Mouse (Mus musculus) small intestine, adult 2 months (tissue): ENCODE measurements around the gene Hist2h3c2.

ENCODE experiments used
- CTCF ChIP-seq: fragments of 200-500 bp; IDR thresholded peaks from 2 replicates; pipeline ENCODE4 v1.5.1; 2012; ENCODE audit warnings: low read depth, mild to moderate bottlenecking, control low read depth, inconsistent platforms, low read length, moderate library complexity, mixed read lengths; ENCODE audit not compliant: insufficient replicate concordance, insufficient read length; ENCODE audit errors: extremely low read depth
- POLR2A ChIP-seq: fragments of 200-500 bp; IDR thresholded peaks from 2 replicates; pipeline ENCODE4 v1.6.1; 2012; ENCODE audit warnings: low read depth, mild to moderate bottlenecking, control low read depth, inconsistent platforms, low read length, moderate library complexity

DNA sequence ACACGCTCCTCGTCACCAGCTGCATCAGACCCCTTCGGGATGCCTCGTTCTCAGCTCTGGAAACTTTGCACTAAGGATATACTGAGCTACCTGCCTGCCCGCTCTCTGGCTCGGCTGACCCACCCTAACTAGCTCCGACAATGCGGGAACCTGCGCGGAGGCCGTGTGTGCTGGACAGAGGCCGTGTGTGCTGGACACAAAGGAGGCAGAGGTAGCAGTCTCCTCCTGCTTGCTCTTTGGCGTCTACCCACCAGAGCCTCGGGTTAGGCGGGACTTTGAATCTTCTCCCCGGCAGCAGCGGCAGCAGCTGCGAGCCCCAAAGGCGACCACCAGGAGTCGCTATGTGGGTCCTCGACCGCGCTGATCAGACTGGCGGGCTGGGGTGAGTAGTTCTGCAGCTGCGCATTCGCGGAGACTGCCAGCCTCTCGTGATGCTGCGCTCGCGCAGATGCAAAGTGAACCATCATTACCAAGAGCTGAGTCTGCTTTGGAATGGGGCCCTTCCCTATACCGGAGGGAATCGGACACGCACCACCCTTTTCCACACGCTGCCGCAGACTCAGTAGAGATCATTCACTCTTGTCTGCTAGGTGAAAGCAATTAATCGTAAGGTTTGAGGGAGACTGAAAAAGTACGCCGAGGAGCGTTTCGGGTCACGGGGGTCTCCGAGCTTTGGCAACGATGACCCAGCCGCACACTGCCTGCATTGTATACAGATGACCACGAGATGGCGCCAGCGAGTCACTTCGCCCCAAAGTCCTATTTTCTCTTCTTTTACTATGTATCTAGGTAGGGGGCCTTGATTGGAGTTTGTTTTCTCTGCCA lies 39.1 kb upstream of the Hist2h3c2 start:
- TF ChIP-seq CTCF (peak; percentile 82), POLR2A (no peak)
